Mouse (Mus musculus) heart, postnatal 10 days (tissue): ENCODE measurements at regions not wholly inside any gene's neighbourhood (a gene's known extent, or its start where the extent isn't known, plus 50 kb on each side); places are given as distances from the start of the nearest gene placed in this dataset.

Source experiments
- DNase-seq, 2 experiments: peaks; one replicate each; pipeline ENCODE4 v3.0.0; 2021
- intact Hi-C: fragments of 180-260 bp; cut with DNase I; formaldehyde crosslinking; loops from one replicate; pipeline ENCODE4 v1.15.1; 2025

- intact Hi-C loops = loop anchor here (10.0 kb wide), 1 partner anchor 173 kb away; no protein-coding TSS in a partner anchor
Measured at GRCm38 (mm10) chr6:53147478-53147877, 79.0 kb upstream of the Jazf1 start.

GRCm38 (mm10) chr6:53143846-53144584, 75.6 kb upstream of the Jazf1 start:
- peak; percentile 51 to 71 for DNase-seq
- intact Hi-C loops = loop anchor here (2.0 to 10.0 kb wide), 3 partner anchors 77 to 169 kb away; partner anchors contain the start of gene Jazf1

More at GRCm38 (mm10) chr6:53147478-53147877, 79.0 kb upstream of the Jazf1 start:
- no peak for DNase-seq

- intact Hi-C loops = no loop called here
- no peak for DNase-seq
Measured at GRCm38 (mm10) chr6:53134410-53134809, 66.0 kb upstream of the Jazf1 start.

- intact Hi-C loops = no loop called here
- no peak for DNase-seq
Measured at GRCm38 (mm10) chr6:53130717-53131330, 62.4 kb upstream of the Jazf1 start.

GRCm38 (mm10) chr6:53126776-53127175, 58.3 kb upstream of the Jazf1 start:
- intact Hi-C loops = no loop called here
- DNase-seq = no peak

- no peak for DNase-seq
- intact Hi-C loops = no loop called here
Measured at GRCm38 (mm10) chr6:53124800-53125450, 56.5 kb upstream of the Jazf1 start.

GRCm38 (mm10) chr6:53120385-53120784, 52.0 kb upstream of the Jazf1 start:
- no peak for DNase-seq
- intact Hi-C loops = no loop called here
